Mouse (Mus musculus) mouse embryonic stem cell (cell line): ENCODE measurements around the gene Akap1.
"Not testable (repeated sequence)": the region's sequence is repeated elsewhere in the genome, so short reads cannot be mapped to it uniquely, and the experiment has no call there.

Experiments
- in situ Hi-C, 2 experiments: fragments of 300-500 bp; cut with MboI; formaldehyde crosslinking; loops; 1 replicate in 1 of 2; 3 replicates in 1 of 2; pipeline ENCODE4 v1.14.3; 2019 to 2020; ENCODE audit warnings: low sequenced_read_pairs in 2 of 2, low pct_unique_long_range_greater_than_20kb in 1 of 2, mixed read lengths in 1 of 2; ENCODE audit not compliant: unreplicated experiment in 1 of 2

Akap1 gene

GRCm38 (mm10) chr11:88864458-88865197 lies at the start of gene Akap1:
Gene Akap1, minus strand, starts transcription at chr11:88864586.
- in situ Hi-C loops = no loop called here

GRCm38 (mm10) chr11:88909388-88910036 lies 45.1 kb upstream of the Akap1 start:
- in situ Hi-C loops = no loop called here

DNA sequence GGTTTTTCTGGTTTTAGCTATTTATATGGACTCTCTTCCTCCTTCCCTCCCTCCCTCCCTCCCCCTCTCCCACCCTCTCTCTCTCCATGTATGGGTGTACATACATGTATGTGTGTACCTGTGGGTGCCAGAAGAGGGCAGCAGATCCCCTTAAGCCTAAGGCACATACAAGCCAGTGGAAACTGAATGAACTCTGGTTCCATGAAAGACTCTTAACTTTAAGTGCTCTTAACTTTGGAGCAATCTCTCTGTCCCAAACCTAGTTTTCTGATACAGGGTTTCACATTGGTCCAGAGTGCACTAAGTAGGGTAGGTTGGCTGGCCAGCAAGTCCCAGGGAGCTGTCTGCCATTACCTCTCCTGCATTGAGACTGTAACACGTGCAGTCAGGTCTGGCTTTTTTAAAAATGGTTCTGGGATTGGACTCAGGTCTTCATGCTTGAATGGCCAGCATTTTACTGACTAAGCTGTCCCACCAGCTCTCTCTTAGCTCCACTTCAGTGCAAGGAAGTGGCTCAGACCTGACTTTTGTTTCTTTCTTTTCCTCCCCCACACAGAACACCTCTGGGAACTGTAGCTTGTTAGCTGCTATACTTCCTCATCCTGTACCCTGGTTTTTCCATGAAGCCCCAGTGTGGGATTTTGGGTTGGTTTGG lies 44.3 kb upstream of the Akap1 start:
- in situ Hi-C loops = no loop called here

GRCm38 (mm10) chr11:88907886-88908285 lies 43.5 kb upstream of the Akap1 start:
- in situ Hi-C loops = no loop called here

DNA sequence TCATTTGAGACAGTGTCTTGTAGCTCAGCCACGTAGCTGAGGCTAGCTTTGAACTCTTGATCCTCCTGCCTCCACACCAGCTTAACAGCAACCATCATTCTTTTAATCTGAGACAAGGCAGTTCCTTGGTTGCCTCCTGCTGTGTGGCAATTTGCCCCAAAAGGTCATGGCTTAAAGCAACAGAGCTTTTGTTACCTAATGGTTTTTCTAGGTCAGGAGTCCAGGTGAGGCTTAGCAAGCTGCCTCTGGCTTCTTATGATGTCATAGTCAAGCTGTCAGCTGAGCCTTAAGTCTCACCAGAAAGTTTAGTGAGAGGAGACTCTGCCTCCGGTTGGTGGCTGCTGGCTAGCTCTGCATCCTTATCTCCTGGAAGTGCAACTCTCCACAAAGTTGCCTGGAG lies 41.2 kb upstream of the Akap1 start:
- in situ Hi-C loops = no loop called here

- in situ Hi-C loops = no loop called here
Observed at GRCm38 (mm10) chr11:88904080-88904479, 39.7 kb upstream of the Akap1 start.

GRCm38 (mm10) chr11:88902762-88903161 lies 38.4 kb upstream of the Akap1 start:
- in situ Hi-C loops = no loop called here

DNA sequence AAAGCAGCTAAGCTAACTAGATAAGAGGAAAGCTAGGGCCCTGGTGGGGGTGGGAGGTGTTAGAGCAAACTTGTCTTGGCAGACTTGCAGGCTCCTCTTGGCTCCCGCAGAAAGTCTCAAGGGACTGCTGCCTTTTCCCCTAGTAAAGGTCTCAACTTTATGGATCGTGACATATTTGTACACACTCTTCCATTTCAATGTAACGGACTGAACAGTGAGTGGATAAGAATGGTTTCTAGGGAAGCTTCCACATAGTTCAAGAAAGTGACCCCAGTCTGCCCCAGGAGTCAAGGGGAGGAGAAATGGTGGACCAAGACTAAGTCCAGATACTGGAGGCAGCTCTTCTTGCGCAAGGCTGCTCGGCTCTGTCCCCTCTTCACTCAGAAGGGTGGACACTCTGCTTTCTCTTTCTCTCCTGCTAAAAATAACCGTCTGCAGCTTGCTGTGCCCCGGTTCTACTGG lies 37.0 kb upstream of the Akap1 start:
- in situ Hi-C loops = no loop called here

DNA sequence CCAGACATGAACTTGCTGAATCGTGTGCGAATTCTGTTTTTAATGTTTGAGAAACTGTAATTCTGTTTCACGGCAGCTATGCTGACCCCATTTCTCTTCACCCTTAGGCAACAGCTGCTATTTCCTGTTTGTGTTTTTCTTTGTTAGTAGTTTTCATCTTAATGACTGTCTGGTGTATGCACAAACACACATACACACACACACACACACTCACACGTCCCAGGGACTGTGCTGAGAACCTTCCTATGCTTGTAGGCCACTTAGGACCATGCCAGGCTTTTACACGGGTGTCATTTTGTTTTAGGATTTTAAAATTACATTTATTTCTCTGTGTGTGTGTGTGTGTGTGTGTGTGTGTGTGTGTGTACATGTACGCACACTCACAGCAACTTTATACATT lies 35.2 kb upstream of the Akap1 start:
- in situ Hi-C loops = no loop called here

- in situ Hi-C loops = no loop called here
Observed at GRCm38 (mm10) chr11:88898380-88898763, 34.0 kb upstream of the Akap1 start.

GRCm38 (mm10) chr11:88897624-88898379 lies 33.4 kb upstream of the Akap1 start:
- in situ Hi-C loops = no loop called here

- in situ Hi-C loops = not testable (repeated sequence)
Observed at GRCm38 (mm10) chr11:88895800-88896232, 31.4 kb upstream of the Akap1 start.

DNA sequence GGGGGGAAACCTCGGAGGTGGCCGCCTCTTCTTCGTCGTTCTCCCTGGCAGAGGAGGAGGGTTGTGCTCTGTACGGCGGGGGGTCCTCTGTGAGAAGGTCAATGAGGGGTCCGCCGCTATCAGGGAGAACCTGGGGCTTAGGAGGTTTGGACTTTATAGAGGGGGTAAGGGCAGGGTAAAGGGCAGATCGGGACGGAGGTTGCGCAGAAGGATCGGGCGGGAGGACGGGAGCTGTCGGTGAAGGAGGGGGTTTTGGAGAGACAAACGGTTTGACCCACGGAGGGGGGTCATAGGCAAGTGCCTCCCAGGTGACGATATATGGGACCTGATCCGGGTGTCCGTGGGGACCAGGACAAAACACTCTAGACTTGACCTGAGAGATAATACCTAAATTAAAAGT lies 30.8 kb upstream of the Akap1 start:
- in situ Hi-C loops = not testable (repeated sequence)

DNA sequence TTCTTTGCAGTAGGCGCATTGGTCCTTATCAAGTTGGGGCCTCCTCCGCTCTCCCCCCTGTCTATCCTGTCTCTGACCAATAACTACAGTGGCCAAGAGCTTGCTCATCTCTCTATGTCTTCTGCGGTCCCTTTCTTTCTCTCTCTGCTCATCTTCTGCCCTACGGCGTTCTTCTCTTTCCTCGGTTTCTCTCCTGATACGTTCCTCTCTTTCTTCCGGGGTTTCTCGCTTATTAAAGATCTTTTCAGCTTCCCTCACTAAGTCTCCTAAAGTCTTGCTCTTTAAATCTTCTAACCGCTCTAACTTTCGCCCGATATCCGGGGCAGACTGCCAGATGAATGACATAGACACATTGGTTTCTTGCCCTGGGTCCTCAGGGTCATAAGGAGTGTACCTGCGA lies 29.9 kb upstream of the Akap1 start:
- in situ Hi-C loops = not testable (repeated sequence)

DNA sequence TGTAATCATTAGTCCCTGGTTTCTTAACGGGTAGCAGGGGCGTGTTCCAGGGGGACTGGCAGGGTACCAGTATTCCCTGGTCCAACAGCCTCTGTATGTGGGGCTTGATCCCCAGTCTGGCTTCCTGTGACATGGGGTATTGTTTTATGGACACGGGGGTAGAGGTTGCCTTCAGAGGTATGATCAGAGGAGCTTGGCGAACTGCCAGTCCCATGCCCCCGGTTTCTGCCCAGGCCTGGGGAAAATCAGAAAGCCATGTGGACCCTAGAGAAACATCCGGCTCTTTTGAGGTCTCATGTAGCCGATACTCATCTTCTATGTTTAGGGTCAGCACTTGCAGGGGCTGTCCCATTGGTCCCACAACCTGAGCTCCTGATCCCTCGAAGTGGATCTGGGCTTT lies 29.1 kb upstream of the Akap1 start:
- in situ Hi-C loops = not testable (repeated sequence)

GRCm38 (mm10) chr11:88892789-88893188 lies 28.4 kb upstream of the Akap1 start:
- in situ Hi-C loops = not testable (repeated sequence)

DNA sequence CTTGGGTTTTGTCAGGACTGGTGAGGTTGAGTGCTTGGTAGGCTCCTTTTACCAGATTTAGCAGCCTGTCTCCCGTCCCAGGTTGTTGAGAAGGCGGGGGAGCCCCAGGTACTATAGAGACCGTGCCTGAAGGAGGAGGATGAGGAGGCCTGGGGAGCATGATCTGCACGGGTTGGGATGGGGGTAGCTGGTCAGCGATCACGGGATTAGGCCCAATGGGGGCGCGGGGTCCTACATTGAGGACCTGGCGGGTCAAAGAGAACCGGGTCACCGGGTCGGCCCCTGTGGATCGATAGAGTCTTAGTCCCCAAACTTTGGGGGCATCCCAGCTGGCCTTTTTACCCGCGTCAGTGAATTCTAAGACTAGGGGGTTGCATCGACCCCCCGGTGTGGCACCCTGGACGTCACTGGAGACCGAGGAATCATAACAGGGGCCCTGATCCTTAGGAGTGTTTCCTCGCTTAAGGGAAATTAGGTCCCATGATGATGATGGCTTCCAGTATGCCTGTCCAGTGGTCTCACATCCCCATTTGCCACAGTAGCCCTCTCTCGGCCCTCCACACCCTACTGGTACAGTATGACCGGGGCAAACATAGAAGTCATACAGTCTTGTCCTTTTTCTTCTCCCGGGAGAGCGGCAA lies 27.7 kb upstream of the Akap1 start:
- in situ Hi-C loops = not testable (repeated sequence)

GRCm38 (mm10) chr11:88891446-88891845 lies 27.1 kb upstream of the Akap1 start:
- in situ Hi-C loops = not testable (repeated sequence)
